Mouse (Mus musculus): ENCODE data around the gene Arhgef3. TPM values are rescaled to one million over a fixed set of nuclear protein-coding genes. Genes with fewer than 3 reads are reported as not detected.
A peak's percentile ranks its signal among the peaks of the same experiment; 100 is the strongest.

The Arhgef3 gene
- polyA plus RNA-seq, 2 experiments, result 2.6 to 5.4 TPM

DNA sequence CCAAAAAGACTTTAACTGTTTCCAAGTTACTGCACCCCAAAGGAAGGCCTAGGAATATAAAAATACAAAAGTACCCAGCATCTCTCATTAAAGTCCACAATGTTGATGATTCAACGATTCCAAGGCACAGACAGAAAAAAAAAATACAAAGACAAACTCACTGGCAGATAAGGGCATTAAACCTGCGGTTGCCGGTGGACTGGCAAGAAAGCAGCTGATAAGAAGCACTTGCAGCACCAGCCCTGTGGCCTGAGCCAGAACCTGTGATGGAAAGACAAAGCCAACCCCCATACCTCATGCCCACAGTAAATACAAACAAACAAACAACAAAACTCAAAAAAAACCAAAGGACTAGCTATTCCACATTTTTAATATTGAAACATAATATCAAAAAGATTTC is 295.0 kb downstream of the Arhgef3 start:
- Histone ChIP-seq H3K36me3 (replicated peaks; ENCODE audit: control insufficient read depth, insufficient read depth, low read depth) (no peaks in the 10 kb centered on the region), H3K9ac (replicated peaks) (no peak overlapping the region), H3K4me3 (ENCODE audit: insufficient read depth in 1 of 2, low read depth in 2 of 2, low read length in 2 of 2) (no peak overlapping the region), H3K9me3 (ENCODE audit: control insufficient read depth, low read length) (no peaks in the 10 kb centered on the region), H3K27ac (no peak overlapping the region), H3K4me1 (replicated peaks; ENCODE audit: control insufficient read depth in 2 of 2, insufficient read depth in 2 of 2, low read length in 1 of 2) (no peaks in the 10 kb centered on the region), H3K4me2 (ENCODE audit: low read depth) (no peak overlapping the region), H3K27me3 (ENCODE audit: control insufficient read depth, insufficient read depth, low read length) (no peaks in the 10 kb centered on the region)
- WGBS (ENCODE audit: insufficient replicate concordance), result 15% methylated on average over 3 of the region's 3 CpGs
- ATAC-seq (ENCODE audit: insufficient read depth) (no peak), DNase-seq (ENCODE audit: low read depth in 3 of 3, low spot score in 3 of 3) (no peak)
- no peak for TF ChIP-seq CTCF (IDR thresholded peaks at IDR 0.05; ENCODE audit: low read depth)
- no peak; the same call in 1 of the 2 replicates for TF ChIP-seq EP300 (IDR thresholded peaks at IDR 0.05; ENCODE audit: low read depth)

GRCm38 (mm10) chr14:27411492-27411891 is 296.8 kb downstream of the Arhgef3 start:
- ATAC-seq (ENCODE audit: insufficient read depth), result no peak
- 52% methylated on average over 7 of the region's 7 CpGs for WGBS (ENCODE audit: insufficient replicate concordance)
- no peak for TF ChIP-seq CTCF (IDR thresholded peaks at IDR 0.05; ENCODE audit: low read depth)
- TF ChIP-seq EP300 (IDR thresholded peaks at IDR 0.05; ENCODE audit: low read depth), result no peak

GRCm38 (mm10) chr14:27412699-27413098 is 298.0 kb downstream of the Arhgef3 start:
- no peaks in the 10 kb centered on the region for H3K4me1 ChIP-seq (replicated peaks; ENCODE audit: control insufficient read depth in 2 of 2, insufficient read depth in 2 of 2, low read length in 1 of 2)
- no peak for DNase-seq (ENCODE audit: low read depth in 3 of 3, low spot score in 3 of 3)
- WGBS (ENCODE audit: insufficient replicate concordance), result 51% methylated on average over 8 of the region's 8 CpGs
- H3K4me2 ChIP-seq (ENCODE audit: low read depth), result no peak overlapping the region
- H3K27me3 ChIP-seq (ENCODE audit: control insufficient read depth, insufficient read depth, low read length), result no peaks in the 10 kb centered on the region
- no peaks in the 10 kb centered on the region for H3K9me3 ChIP-seq (ENCODE audit: control insufficient read depth, low read length)
- H3K27ac ChIP-seq, result no peak overlapping the region
- H3K36me3 ChIP-seq (replicated peaks; ENCODE audit: control insufficient read depth, insufficient read depth, low read depth), result no peaks in the 10 kb centered on the region
- no peak for TF ChIP-seq EP300 (IDR thresholded peaks at IDR 0.05; ENCODE audit: low read depth)
- TF ChIP-seq CTCF (IDR thresholded peaks at IDR 0.05; ENCODE audit: low read depth), result no peak
- no peak overlapping the region for H3K4me3 ChIP-seq (ENCODE audit: insufficient read depth in 1 of 2, low read depth in 2 of 2, low read length in 2 of 2)
- no peak for ATAC-seq (ENCODE audit: insufficient read depth)
- H3K9ac ChIP-seq (replicated peaks), result no peak overlapping the region

More at GRCm38 (mm10) chr14:27411492-27411891, 296.8 kb downstream of the Arhgef3 start:
- Histone ChIP-seq H3K9ac (replicated peaks) (no peak overlapping the region), H3K27me3 (ENCODE audit: control insufficient read depth, insufficient read depth, low read length) (no peaks in the 10 kb centered on the region), H3K36me3 (replicated peaks; ENCODE audit: control insufficient read depth, insufficient read depth, low read depth) (no peaks in the 10 kb centered on the region), H3K4me2 (ENCODE audit: low read depth) (no peak overlapping the region), H3K27ac (no peak overlapping the region), H3K9me3 (ENCODE audit: control insufficient read depth, low read length) (no peaks in the 10 kb centered on the region), H3K4me3 (ENCODE audit: insufficient read depth in 1 of 2, low read depth in 2 of 2, low read length in 2 of 2) (no peak overlapping the region), H3K4me1 (replicated peaks; ENCODE audit: control insufficient read depth in 2 of 2, insufficient read depth in 2 of 2, low read length in 1 of 2) (no peaks in the 10 kb centered on the region)
- DNase-seq (ENCODE audit: low read depth in 3 of 3, low spot score in 3 of 3), result no peak

- Histone ChIP-seq H3K36me3 (replicated peaks; ENCODE audit: control insufficient read depth, insufficient read depth, low read depth) (no peaks in the 10 kb centered on the region), H3K4me3 (ENCODE audit: insufficient read depth in 1 of 2, low read depth in 2 of 2, low read length in 2 of 2) (no peak overlapping the region), H3K9me3 (ENCODE audit: control insufficient read depth, low read length) (no peaks in the 10 kb centered on the region), H3K4me2 (ENCODE audit: low read depth) (no peak overlapping the region), H3K4me1 (replicated peaks; ENCODE audit: control insufficient read depth in 2 of 2, insufficient read depth in 2 of 2, low read length in 1 of 2) (no peaks in the 10 kb centered on the region), H3K27me3 (ENCODE audit: control insufficient read depth, insufficient read depth, low read length) (no peaks in the 10 kb centered on the region), H3K9ac (replicated peaks) (no peak overlapping the region), H3K27ac (no peak overlapping the region)
- WGBS (ENCODE audit: insufficient replicate concordance), result 20% methylated on average over 4 of the region's 4 CpGs
- DNase-seq (ENCODE audit: low read depth in 3 of 3, low spot score in 3 of 3) (peak in 1 of 3 experiments; percentile 14), ATAC-seq (ENCODE audit: insufficient read depth) (no peak)
- TF ChIP-seq EP300 (IDR thresholded peaks at IDR 0.05; ENCODE audit: low read depth) (no peak), CTCF (IDR thresholded peaks at IDR 0.05; ENCODE audit: low read depth) (peak; percentile 45; the same call in 1 of the 2 replicates)
Measured at GRCm38 (mm10) chr14:27413961-27414360, 299.3 kb downstream of the Arhgef3 start.

DNA sequence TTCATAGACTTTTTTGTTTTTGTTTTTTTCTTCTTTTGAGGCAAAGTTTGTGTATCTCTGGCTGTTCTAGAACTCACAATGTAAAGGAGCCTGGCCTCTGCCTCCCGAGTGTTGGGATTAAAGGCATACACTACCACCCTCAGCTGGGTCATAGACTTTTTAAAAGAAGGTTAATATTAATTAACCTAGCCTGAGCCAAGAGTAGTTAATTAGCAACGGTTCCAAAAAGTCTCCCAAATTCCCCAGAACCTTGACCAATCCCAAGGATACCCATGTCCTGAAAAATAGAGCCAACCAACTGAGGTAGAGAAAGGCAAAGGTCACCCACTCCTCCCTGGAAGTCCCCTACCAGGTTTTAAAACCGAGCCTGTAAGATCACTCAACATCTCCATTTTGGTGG is 306.1 kb downstream of the Arhgef3 start:
- no peak for TF ChIP-seq CTCF (IDR thresholded peaks at IDR 0.05; ENCODE audit: low read depth)
- ATAC-seq (ENCODE audit: insufficient read depth) (no peak), DNase-seq (ENCODE audit: low read depth in 3 of 3, low spot score in 3 of 3) (no peak)
- Histone ChIP-seq H3K4me3 (ENCODE audit: insufficient read depth in 1 of 2, low read depth in 2 of 2, low read length in 2 of 2) (no peak overlapping the region), H3K27ac (no peak overlapping the region), H3K9ac (replicated peaks) (no peak overlapping the region), H3K27me3 (ENCODE audit: control insufficient read depth, insufficient read depth, low read length) (no peaks in the 10 kb centered on the region), H3K9me3 (ENCODE audit: control insufficient read depth, low read length) (no peaks in the 10 kb centered on the region), H3K36me3 (replicated peaks; ENCODE audit: control insufficient read depth, insufficient read depth, low read depth) (no peaks in the 10 kb centered on the region), H3K4me1 (replicated peaks; ENCODE audit: control insufficient read depth in 2 of 2, insufficient read depth in 2 of 2, low read length in 1 of 2) (no peaks in the 10 kb centered on the region), H3K4me2 (ENCODE audit: low read depth) (no peak overlapping the region)
- 41% methylated on average over 3 of the region's 3 CpGs for WGBS (ENCODE audit: insufficient replicate concordance)
